Mouse (Mus musculus) megakaryocyte, embryonic 14.5 days (primary cell): Measurements from ENCODE around the gene Klrc1.

Experiments used
- FLI1 ChIP-seq: IDR thresholded peaks from 2 replicates; pipeline ENCODE4 v1.6.1; 2012; ENCODE audit warnings: low read length, inconsistent platforms, mixed read lengths
- GATA1 ChIP-seq: IDR thresholded peaks from 3 replicates; pipeline ENCODE4 v1.6.1; 2012; ENCODE audit warnings: mixed read lengths, low read length, inconsistent platforms, borderline replicate concordance

GRCm38 (mm10) chr6:129717032-129717431 lies 38.3 kb upstream of the Klrc1 start, which contains the start of gene Klri1:
- TF ChIP-seq FLI1 (no peak), GATA1 (no peak)
